In the genomic region with DNA sequence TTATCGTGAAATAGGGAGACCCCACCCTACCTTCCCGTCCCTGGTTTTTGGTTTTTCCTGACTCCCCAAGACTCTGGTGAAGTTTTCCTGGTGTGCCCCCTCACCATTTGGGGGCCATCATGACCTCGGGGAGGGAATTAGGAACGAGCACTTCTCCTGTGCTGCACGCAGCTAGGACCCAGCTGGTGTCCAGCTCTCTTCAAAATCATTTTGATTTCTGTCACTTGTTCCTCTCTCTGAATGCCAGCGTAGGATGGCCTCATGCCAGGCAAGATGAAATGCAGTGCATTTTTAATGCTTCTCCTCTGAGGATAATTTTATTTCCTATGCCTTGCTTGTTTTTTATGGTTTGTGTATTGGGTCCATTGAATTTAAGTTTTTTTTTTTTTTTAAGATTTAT, we compare ENCODE assay signal across 10 mouse cellular contexts. TPM values are rescaled to one million over a fixed set of nuclear protein-coding genes. Genes with fewer than 3 reads are reported as not detected.
A peak's percentile ranks its signal among the peaks of the same experiment; 100 is the strongest.
DNase-seq lines count a peak whose midpoint lies in the region; ATAC-seq lines count a peak whose summit lies in the region.
"Had no signal": no experiment of that assay in that cellular context is flagged by ENCODE, and none has a peak within 500 bp of the region (broad histone marks: within the 10 kb centered on the region; RNA-seq: fewer than 3 reads in every experiment).

No protein-coding gene starts in this region.

- peak; percentile 40 to 45 for DNase-seq in cerebellum, adult 18-20 months
- no peak for DNase-seq in cerebellum, adult 8-10 months
- DNase-seq in left cerebral cortex, postnatal 4 days, result peak; percentile 69
- no peak for DNase-seq in left cerebral cortex, postnatal 25 days (ENCODE audit: low spot score in 2 of 2)
- no peak for DNase-seq in right cerebral cortex, adult 18-20 months
- DNase-seq in adrenal gland, postnatal 36 days, result no peak
- DNase-seq: gastrocnemius, adult 2 months; thymus, postnatal 4 days had no signal

- no peaks in the 10 kb centered on the region for H3K9me3 ChIP-seq in forebrain, embryonic 16.5 days (ENCODE audit: control insufficient read depth, low read length)
- no peaks in the 10 kb centered on the region for H3K9me3 ChIP-seq in neural tube, embryonic 14.5 days (ENCODE audit: control insufficient read depth, low read length)

- no peak overlapping the region for H3K4me2 ChIP-seq in forebrain, embryonic 16.5 days (ENCODE audit: low read length)
- peak overlapping the region; percentile 9; the same call in 1 of the 2 replicates for H3K4me2 ChIP-seq in neural tube, embryonic 14.5 days (ENCODE audit: low read depth, low read length)

- intact Hi-C loops in left cerebral cortex, postnatal 4 days (cut with DNase I), result loop anchor here (10.0 kb wide), 1 partner anchor 133 kb away; a partner anchor contains a TSS
- intact Hi-C loops in left cerebral cortex, postnatal 25 days (cut with DNase I), result loop anchor here (2.0 to 10.0 kb wide), 2 partner anchors 43 to 503 kb away; a partner anchor contains a TSS

- peak overlapping the region; percentile 56 for H3K27ac ChIP-seq in forebrain, embryonic 16.5 days (ENCODE audit: low read length)
- H3K27ac ChIP-seq in neural tube, embryonic 14.5 days (ENCODE audit: low read depth, low read length), result peak overlapping the region; percentile 12; the same call in 1 of the 2 replicates

- H3K9ac ChIP-seq in forebrain, embryonic 16.5 days (replicated peaks; ENCODE audit: low read depth, low read length), result no peak overlapping the region
- no peak overlapping the region for H3K9ac ChIP-seq in neural tube, embryonic 14.5 days (replicated peaks; ENCODE audit: low read depth, low read length)

- H3K4me3 ChIP-seq in forebrain, embryonic 16.5 days (replicated peaks; ENCODE audit: low read length), result no peak overlapping the region
- H3K4me3 ChIP-seq in neural tube, embryonic 14.5 days (ENCODE audit: low read depth, low read length), result no peak overlapping the region

- no peak for ATAC-seq in forebrain, embryonic 16.5 days
- ATAC-seq in neural tube, embryonic 14.5 days (ENCODE audit: low read depth), result no peak

- H3K36me3 ChIP-seq in forebrain, embryonic 16.5 days (ENCODE audit: control insufficient read depth, insufficient read depth), result peaks cover 4% of the 10 kb centered on the region; the same call in 1 of the 2 replicates
- no peaks in the 10 kb centered on the region for H3K36me3 ChIP-seq in neural tube, embryonic 14.5 days (ENCODE audit: control insufficient read depth, insufficient read depth, low read length)

- peaks cover 18% of the 10 kb centered on the region for H3K4me1 ChIP-seq in forebrain, embryonic 16.5 days (replicated peaks; ENCODE audit: control insufficient read depth, insufficient read depth, low read length)
- H3K4me1 ChIP-seq in neural tube, embryonic 14.5 days (ENCODE audit: control insufficient read depth, insufficient read depth, low read length), result peaks cover 11% of the 10 kb centered on the region

- WGBS in forebrain, embryonic 16.5 days, result 68% methylated on average over 6 of the region's 6 CpGs
- 63% methylated on average over 6 of the region's 6 CpGs for WGBS in neural tube, embryonic 14.5 days

- no peaks in the 10 kb centered on the region; the same call in 1 of the 2 replicates for H3K27me3 ChIP-seq in forebrain, embryonic 16.5 days (replicated peaks; ENCODE audit: control insufficient read depth, insufficient read depth, low read length)
- H3K27me3 ChIP-seq in neural tube, embryonic 14.5 days (ENCODE audit: control insufficient read depth, insufficient read depth, low read length), result no peaks in the 10 kb centered on the region

RNA-seq across cellular contexts. Expression of a gene that starts 2.0 kb away (rescaled TPM):
- total RNA-seq in left cerebral cortex, postnatal 4 days (2021), result 100 to 1,000 TPM; 269 to 291 TPM
- 100 to 1,000 TPM; 265 to 268 TPM for total RNA-seq in left cerebral cortex, postnatal 25 days (2021)
- polyA plus RNA-seq in forebrain, embryonic 16.5 days (2015; fragmentation: Nextera tagmentation; extraction: Ambion mirVana), result 294 and 316 TPM in 2 replicates
- 422 and 513 TPM in 2 replicates for polyA plus RNA-seq in neural tube, embryonic 14.5 days (2014; fragmentation: Nextera tagmentation; extraction: Ambion mirVana)
- 100 to 1,000 TPM; 372 to 422 TPM for total RNA-seq in adrenal gland, postnatal 36 days (2021)

RNA-seq across cellular contexts. Expression of a gene that starts 2.2 kb away (rescaled TPM):
- 10 to 100 TPM; 41.6 to 44.5 TPM for total RNA-seq in left cerebral cortex, postnatal 4 days (2021)
- total RNA-seq in left cerebral cortex, postnatal 25 days (2021), result 10 to 100 TPM; 25.4 to 25.6 TPM
- polyA plus RNA-seq in forebrain, embryonic 16.5 days (2015; fragmentation: Nextera tagmentation; extraction: Ambion mirVana), result 39.4 and 43.8 TPM in 2 replicates
- 29.9 and 33.1 TPM in 2 replicates for polyA plus RNA-seq in neural tube, embryonic 14.5 days (2014; fragmentation: Nextera tagmentation; extraction: Ambion mirVana)
- 10 to 100 TPM; 20.5 to 24.0 TPM for total RNA-seq in adrenal gland, postnatal 36 days (2021)

RNA-seq across cellular contexts. Expression of a gene that starts 42.6 kb away (rescaled TPM):
- 10 to 100 TPM; 17.8 to 18.8 TPM for total RNA-seq in left cerebral cortex, postnatal 4 days (2021)
- total RNA-seq in left cerebral cortex, postnatal 25 days (2021), result 10 to 100 TPM; 14.7 to 20.0 TPM
- 32.2 and 36.0 TPM in 2 replicates for polyA plus RNA-seq in forebrain, embryonic 16.5 days (2015; fragmentation: Nextera tagmentation; extraction: Ambion mirVana)
- polyA plus RNA-seq in neural tube, embryonic 14.5 days (2014; fragmentation: Nextera tagmentation; extraction: Ambion mirVana), result 60.2 and 64.9 TPM in 2 replicates
- 10 to 100 TPM; 19.9 to 24.0 TPM for total RNA-seq in adrenal gland, postnatal 36 days (2021)

Comparison
In these comparisons a context has a peak if more than half of its experiments do, and no peak if none do; other contexts are left out.
1. DNase-seq: peak in cerebellum, adult 18-20 months (2 of 2) and left cerebral cortex, postnatal 4 days (single experiment); none in cerebellum, adult 8-10 months (single experiment), left cerebral cortex, postnatal 25 days (0 of 2), right cerebral cortex, adult 18-20 months (single experiment) and adrenal gland, postnatal 36 days (0 of 2).